Mouse (Mus musculus) heart, postnatal 0 days (tissue): ENCODE measurements around the gene Tefm. TPM values are rescaled to one million over a fixed set of nuclear protein-coding genes. Genes with fewer than 3 reads are reported as not detected.

ENCODE experiments used
- ATAC-seq: fragments of 200-750 bp; cut with Nextera tagmentation; 2 replicates; pipeline ENCODE4 v1.8.0; 2017; ENCODE audit warnings: low read depth, moderate number of reproducible peaks, moderate library complexity; ENCODE audit not compliant: insufficient read depth
- DNase-seq: peaks from one replicate; pipeline ENCODE4 v3.0.0-alpha.2; 2016; ENCODE audit warnings: low spot score
- H3K27ac ChIP-seq: fragments of 300-500 bp; sonication (generic); 2 replicates; pipeline ENCODE4 v1.5.1; 2014; ENCODE audit warnings: low read depth, mild to moderate bottlenecking
- H3K27me3 ChIP-seq: fragments of 300-500 bp; sonication (generic); 2 replicates; pipeline ENCODE4 v1.6.1; 2014; ENCODE audit warnings: low read length, mixed read lengths; ENCODE audit not compliant: control insufficient read depth, insufficient read depth
- H3K36me3 ChIP-seq: fragments of 300-500 bp; sonication (generic); replicated peaks from 2 replicates; pipeline ENCODE4 v1.6.1; 2014; ENCODE audit warnings: low read length, mixed read lengths; ENCODE audit not compliant: control insufficient read depth, insufficient read depth
- H3K4me1 ChIP-seq: fragments of 300-500 bp; sonication (generic); 2 replicates; pipeline ENCODE4 v1.6.1; 2014; ENCODE audit warnings: antibody characterized with exemption; ENCODE audit not compliant: control insufficient read depth, insufficient read depth
- H3K4me2 ChIP-seq: fragments of 300-500 bp; sonication (generic); 2 replicates; pipeline ENCODE4 v1.6.1; 2014; ENCODE audit warnings: low read depth, mild to moderate bottlenecking, low read length, moderate library complexity
- H3K4me3 ChIP-seq: fragments of 300-500 bp; sonication (generic); 2 replicates; pipeline ENCODE4 v1.5.1; 2014; ENCODE audit warnings: low read depth, low read length
- H3K9ac ChIP-seq: fragments of 300-500 bp; sonication (generic); replicated peaks from 2 replicates; pipeline ENCODE4 v1.6.1; 2014; ENCODE audit warnings: low read depth, low read length, mixed read lengths
- H3K9me3 ChIP-seq: fragments of 300-500 bp; sonication (generic); replicated peaks from 2 replicates; pipeline ENCODE4 v1.6.1; 2016; ENCODE audit warnings: low read length; ENCODE audit not compliant: control insufficient read depth
- CTCF ChIP-seq: IDR thresholded peaks from 2 replicates; pipeline ENCODE4 v1.5.1; 2016; ENCODE audit warnings: antibody characterized with exemption, control low read depth, low read depth
- EP300 ChIP-seq: IDR thresholded peaks from 2 replicates; pipeline ENCODE4 v1.6.1; 2016; ENCODE audit warnings: antibody characterized with exemption, low read depth
- WGBS: fragments of 180-500 bp; shearing (Covaris S2); extraction: QIAGEN DNeasy Blood & Tissue Kit; methylation state at CpG from one replicate; pipeline ENCODE4 v1.1.7; 2014; 5-methylcytosine and 5-hydroxymethylcytosine counted together
- polyA plus RNA-seq: library from polyadenylated mRNA; unstranded; fragments of >200 nt; fragmentation: Nextera tagmentation; extraction: Ambion mirVana; gene quantifications from 2 replicates; pipeline ENCODE4 v1.2.1, GENCODE M21; 2015
- total RNA-seq: library from RNA; depleted of rRNA; stranded (reverse); fragments of >200 nt; gene quantifications from 2 replicates; pipeline ENCODE4 v1.2.3, GENCODE M21; 2014; ENCODE audit warnings: low replicate concordance

The Tefm gene
- total and polyA plus RNA-seq, 2 experiments from 2014 or later: 39.9 to 40.3 TPM

GRCm38 (mm10) chr11:80171884-80172283 lies 29.9 kb upstream of the Tefm start:
- Histone ChIP-seq H3K4me3 (no peak overlapping the region), H3K27me3 (no peaks in the 10 kb centered on the region), H3K9ac (no peak overlapping the region), H3K9me3 (no peaks in the 10 kb centered on the region), H3K4me2 (no peak overlapping the region), H3K4me1 (peaks cover under 1% of the 10 kb centered on the region; the same call in 1 of the 2 replicates), H3K36me3 (no peaks in the 10 kb centered on the region), H3K27ac (no peak overlapping the region)
- ATAC-seq: no peak
- TF ChIP-seq CTCF: no peak
- no peak for TF ChIP-seq EP300
- DNase-seq: no peak
- 63% methylated on average over 4 of the region's 4 CpGs for WGBS

DNA sequence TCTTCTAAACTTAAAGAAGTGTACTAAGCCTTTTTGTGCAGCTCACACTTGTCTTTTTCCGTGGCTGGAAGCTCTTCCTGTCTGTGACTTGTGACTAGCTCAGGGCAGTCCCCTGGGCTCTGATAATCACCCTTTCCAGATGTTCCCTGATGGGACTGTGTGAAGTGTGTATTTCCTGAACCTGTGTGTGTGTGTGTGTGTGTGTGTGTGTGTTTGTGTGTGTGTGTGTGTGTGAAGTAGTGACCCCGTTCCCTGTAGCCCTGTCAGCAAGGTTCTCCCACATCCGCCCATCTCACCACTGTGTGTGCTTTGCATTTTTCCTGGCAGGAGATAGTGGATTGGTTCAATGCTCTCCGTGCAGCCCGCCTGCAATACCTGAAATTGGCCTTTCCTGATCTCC lies 28.4 kb upstream of the Tefm start:
- Histone ChIP-seq H3K4me3 (no peak overlapping the region), H3K27me3 (no peaks in the 10 kb centered on the region), H3K9ac (no peak overlapping the region), H3K4me2 (no peak overlapping the region), H3K36me3 (no peaks in the 10 kb centered on the region), H3K4me1 (no peaks in the 10 kb centered on the region), H3K27ac (no peak overlapping the region), H3K9me3 (no peaks in the 10 kb centered on the region)
- WGBS: 43% methylated on average over 5 of the region's 5 CpGs
- peak; percentile 44; the same call in 1 of the 2 replicates for ATAC-seq
- TF ChIP-seq EP300 (no peak), CTCF (no peak)
- DNase-seq: no peak

DNA sequence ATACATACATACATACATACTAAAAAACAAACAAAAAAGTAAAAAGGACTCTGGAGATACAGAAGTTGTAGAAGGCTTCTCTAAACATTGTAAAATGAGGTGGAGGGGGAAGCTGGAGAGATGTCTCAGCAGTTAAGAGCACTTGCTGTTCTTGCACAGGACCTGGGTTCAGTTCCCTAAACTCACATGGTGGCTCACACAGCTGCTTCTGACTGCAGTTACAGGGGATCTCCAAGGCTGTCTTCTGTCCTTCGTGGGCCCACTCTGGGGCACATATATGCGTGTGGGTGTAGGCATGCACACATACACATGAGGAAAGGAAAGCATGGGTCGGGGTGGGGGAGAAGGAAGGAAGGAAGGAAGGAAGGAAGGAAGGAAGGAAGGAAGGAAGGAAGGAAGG lies 27.7 kb upstream of the Tefm start:
- TF ChIP-seq EP300 (no peak), CTCF (no peak)
- Histone ChIP-seq H3K9me3 (no peaks in the 10 kb centered on the region), H3K4me3 (no peak overlapping the region), H3K4me2 (no peak overlapping the region), H3K27ac (no peak overlapping the region), H3K9ac (no peak overlapping the region), H3K36me3 (no peaks in the 10 kb centered on the region), H3K4me1 (no peaks in the 10 kb centered on the region), H3K27me3 (no peaks in the 10 kb centered on the region)
- WGBS: 77% methylated on average over 3 of the region's 3 CpGs
- no peak for ATAC-seq
- DNase-seq: no peak

- WGBS: 71% methylated on average over 4 of the region's 4 CpGs
- TF ChIP-seq CTCF: no peak
- TF ChIP-seq EP300: no peak
- Histone ChIP-seq H3K4me2 (no peak overlapping the region), H3K9ac (no peak overlapping the region), H3K27me3 (no peaks in the 10 kb centered on the region), H3K4me1 (no peaks in the 10 kb centered on the region), H3K4me3 (no peak overlapping the region), H3K9me3 (no peaks in the 10 kb centered on the region), H3K27ac (no peak overlapping the region), H3K36me3 (no peaks in the 10 kb centered on the region)
- ATAC-seq (no peak), DNase-seq (no peak)
Observed at GRCm38 (mm10) chr11:80168611-80169249, 26.8 kb upstream of the Tefm start.

GRCm38 (mm10) chr11:80168121-80168520 lies 26.1 kb upstream of the Tefm start:
- TF ChIP-seq CTCF (no peak), EP300 (no peak)
- H3K9me3 ChIP-seq: no peaks in the 10 kb centered on the region
- no peak overlapping the region for H3K4me2 ChIP-seq
- no peak overlapping the region for H3K27ac ChIP-seq
- no peaks in the 10 kb centered on the region for H3K27me3 ChIP-seq
- no peak for ATAC-seq
- DNase-seq: no peak
- 86% methylated on average over 9 of the region's 9 CpGs for WGBS
- no peak overlapping the region for H3K4me3 ChIP-seq
- H3K4me1 ChIP-seq: no peaks in the 10 kb centered on the region
- H3K9ac ChIP-seq: no peak overlapping the region
- H3K36me3 ChIP-seq: no peaks in the 10 kb centered on the region

GRCm38 (mm10) chr11:80164224-80164623 lies 22.2 kb upstream of the Tefm start:
- TF ChIP-seq EP300 (no peak), CTCF (no peak)
- DNase-seq (no peak), ATAC-seq (no peak)
- 67% methylated on average over 2 of the region's 2 CpGs for WGBS
- H3K36me3 ChIP-seq: no peaks in the 10 kb centered on the region
- H3K4me3 ChIP-seq: no peak overlapping the region
- no peaks in the 10 kb centered on the region for H3K4me1 ChIP-seq
- no peak overlapping the region for H3K4me2 ChIP-seq
- H3K27me3 ChIP-seq: no peaks in the 10 kb centered on the region
- H3K27ac ChIP-seq: no peak overlapping the region
- no peaks in the 10 kb centered on the region for H3K9me3 ChIP-seq
- H3K9ac ChIP-seq: no peak overlapping the region
